Mouse (Mus musculus): ENCODE data around the gene Mrps24.

Gene Mrps24

GRCm38 (mm10) chr11:5715630-5716105, at the start of gene Mrps24:
Gene Mrps24, minus strand, starts transcription at chr11:5715680.
- DNase-seq (ENCODE audit: low read depth in 1 of 2, low spot score in 2 of 2) = no peak

GRCm38 (mm10) chr11:5762633-5762982, 47.1 kb upstream of the Mrps24 start:
- DNase-seq (ENCODE audit: low read depth in 1 of 2, low spot score in 2 of 2) = no peak

- peak; percentile 84 to 94 for DNase-seq (ENCODE audit: low read depth in 1 of 2, low spot score in 2 of 2)
Observed at GRCm38 (mm10) chr11:5761820-5762632, 46.5 kb upstream of the Mrps24 start, which contains the start of gene Urgcp. Gene Urgcp, minus strand, starts transcription at chr11:5762376.

DNA sequence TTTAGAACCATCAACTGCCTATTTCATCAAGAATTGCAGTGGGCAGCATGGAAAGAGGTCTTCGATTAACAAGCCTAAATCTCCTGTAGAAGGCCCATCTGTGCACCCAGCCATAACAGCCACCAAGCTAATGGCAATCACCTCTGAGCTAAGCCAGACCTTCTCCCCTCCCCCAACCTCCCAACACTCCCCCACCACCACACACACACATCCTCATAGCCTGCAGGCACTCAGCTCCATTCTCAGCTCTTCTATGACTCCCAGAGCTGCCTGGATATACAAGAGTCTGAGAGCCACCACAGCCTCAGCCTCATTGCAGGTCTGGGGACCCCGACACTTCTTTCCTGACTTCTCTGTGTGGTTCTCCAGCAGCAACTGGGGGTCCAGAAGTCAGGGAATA, 38.3 kb upstream of the Mrps24 start:
- no peak for DNase-seq (ENCODE audit: low read depth in 1 of 2, low spot score in 2 of 2)

GRCm38 (mm10) chr11:5744951-5745350, 29.5 kb upstream of the Mrps24 start:
- no peak for DNase-seq (ENCODE audit: low read depth in 1 of 2, low spot score in 2 of 2)

- DNase-seq (ENCODE audit: low read depth in 1 of 2, low spot score in 2 of 2) = no peak
Observed at GRCm38 (mm10) chr11:5742106-5742505, 26.6 kb upstream of the Mrps24 start.

- peak in 1 of 2 experiments; percentile 44 for DNase-seq (ENCODE audit: low read depth in 1 of 2, low spot score in 2 of 2)
Observed at GRCm38 (mm10) chr11:5740965-5741627, 25.6 kb upstream of the Mrps24 start.

- DNase-seq (ENCODE audit: low read depth in 1 of 2, low spot score in 2 of 2) = no peak
Observed at GRCm38 (mm10) chr11:5740599-5740964, 25.1 kb upstream of the Mrps24 start.

DNA sequence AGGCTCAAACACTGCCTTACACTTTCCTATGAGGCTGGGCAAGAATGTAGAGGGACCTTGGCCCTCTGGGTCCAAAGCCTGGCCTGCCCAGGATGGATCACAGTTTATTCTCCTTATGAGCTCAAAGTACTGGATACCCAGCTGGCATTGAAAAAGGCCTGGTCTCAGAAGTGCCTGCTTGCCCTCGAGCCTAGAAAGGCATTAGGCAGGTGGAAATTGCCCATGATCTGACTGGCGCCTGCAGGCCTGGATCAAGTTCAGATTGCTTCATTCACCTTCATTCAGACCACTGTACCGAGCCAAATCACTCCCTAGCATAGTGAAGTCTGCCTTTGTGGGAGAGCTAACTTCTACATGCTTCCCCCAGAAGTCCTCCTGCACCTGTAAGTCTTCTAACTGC, 24.4 kb upstream of the Mrps24 start:
- no peak for DNase-seq (ENCODE audit: low read depth in 1 of 2, low spot score in 2 of 2)

DNA sequence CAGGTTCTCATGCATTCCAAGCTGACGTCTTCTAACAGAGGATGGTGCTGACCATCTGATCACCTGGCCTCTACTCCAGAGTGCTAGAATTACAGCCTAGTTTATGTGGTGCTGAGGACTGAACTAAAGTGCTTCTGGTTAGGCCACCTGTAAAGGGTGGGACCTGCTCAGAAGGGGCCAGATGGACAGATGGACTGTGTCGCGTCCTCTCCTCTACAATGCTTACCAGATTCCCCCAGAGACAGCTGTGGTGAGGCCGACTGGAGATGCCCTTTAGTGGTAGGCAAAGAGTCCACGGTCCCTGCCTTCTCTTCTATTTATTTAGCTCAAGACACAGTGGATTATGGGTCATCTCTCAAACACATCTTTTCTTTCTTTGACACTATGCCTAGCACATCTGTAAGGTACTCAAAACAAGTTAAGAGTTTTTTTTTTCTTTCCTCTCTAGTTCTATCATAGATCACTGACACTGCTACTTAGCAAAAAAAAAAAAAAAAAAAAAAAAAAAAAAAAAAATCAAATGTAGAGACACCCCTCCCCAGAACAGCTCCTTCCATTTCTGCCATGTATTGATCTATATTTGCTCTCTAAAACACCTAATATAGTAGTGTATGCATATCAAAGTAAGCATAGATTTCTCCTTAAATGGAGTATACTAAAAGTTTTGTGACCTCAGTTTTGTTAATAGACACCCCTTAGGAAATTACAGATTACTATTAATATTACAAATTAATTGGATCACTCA, 23.6 kb upstream of the Mrps24 start:
- DNase-seq (ENCODE audit: low read depth in 1 of 2, low spot score in 2 of 2) = no peak

GRCm38 (mm10) chr11:5737137-5737536, 21.7 kb upstream of the Mrps24 start:
- DNase-seq (ENCODE audit: low read depth in 1 of 2, low spot score in 2 of 2) = no peak

DNA sequence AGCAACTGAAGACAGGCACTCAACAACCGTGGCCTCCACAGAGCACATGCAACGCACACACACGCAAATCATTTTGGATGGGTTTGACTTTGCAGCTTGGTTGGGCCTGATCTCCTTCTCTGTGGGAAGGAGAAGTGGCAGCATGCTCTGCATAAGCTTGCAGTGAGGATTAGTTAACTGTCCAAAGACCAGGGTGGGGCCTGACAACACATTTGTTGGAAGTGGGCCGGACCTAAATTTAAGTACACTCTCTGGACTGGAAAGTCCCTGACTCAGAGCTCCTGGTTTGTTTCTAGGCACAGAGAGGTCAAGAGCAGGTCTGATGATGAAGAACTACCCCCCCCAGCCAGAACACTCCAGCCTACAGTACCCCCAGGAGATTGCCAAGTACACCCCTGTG, 18.8 kb upstream of the Mrps24 start:
- no peak for DNase-seq (ENCODE audit: low read depth in 1 of 2, low spot score in 2 of 2)

DNA sequence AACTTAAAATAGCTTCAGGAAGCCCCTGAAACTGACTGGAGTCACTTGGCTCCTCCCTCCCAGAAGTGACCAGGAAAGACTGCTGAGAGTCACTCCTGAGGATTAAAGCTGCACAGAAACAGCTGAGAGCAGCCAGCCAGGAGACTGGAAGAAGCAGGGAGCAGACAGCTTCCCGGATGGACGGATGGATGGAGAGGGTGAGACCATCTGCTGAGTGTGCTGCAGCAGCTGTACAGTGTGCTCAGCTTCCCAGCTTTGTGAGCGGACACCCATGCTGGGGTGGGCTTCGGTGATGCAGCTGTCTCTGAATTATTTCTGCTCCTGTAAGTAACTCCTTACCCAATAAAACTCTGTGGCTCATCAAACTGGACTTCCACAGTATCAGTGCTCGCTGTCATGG, 16.9 kb upstream of the Mrps24 start:
- no peak for DNase-seq (ENCODE audit: low read depth in 1 of 2, low spot score in 2 of 2)

DNA sequence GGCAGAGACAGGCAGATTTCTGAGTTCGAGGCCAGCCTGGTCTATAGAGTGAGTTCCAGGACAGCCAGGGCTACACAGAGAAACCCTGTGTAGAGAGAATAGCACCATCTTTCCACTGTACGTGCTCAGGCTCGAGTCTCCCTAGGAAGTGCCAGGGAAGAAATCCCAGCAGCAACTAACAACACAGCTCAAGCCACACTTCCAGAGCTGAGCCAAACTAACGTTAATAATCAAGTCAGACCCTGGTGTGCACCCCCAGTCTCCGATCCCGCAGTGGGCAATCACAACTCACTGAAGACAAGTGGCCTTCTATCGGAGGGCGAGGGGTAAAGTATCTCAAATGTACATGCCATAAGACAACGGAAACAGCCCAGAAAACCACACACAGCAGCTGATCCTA, 14.1 kb upstream of the Mrps24 start:
- no peak for DNase-seq (ENCODE audit: low read depth in 1 of 2, low spot score in 2 of 2)

- no peak for DNase-seq (ENCODE audit: low read depth in 1 of 2, low spot score in 2 of 2)
Observed at GRCm38 (mm10) chr11:5718611-5719354, 3.3 kb upstream of the Mrps24 start.

- DNase-seq (ENCODE audit: low read depth in 1 of 2, low spot score in 2 of 2) = no peak
Observed at GRCm38 (mm10) chr11:5716938-5717705, 1.6 kb upstream of the Mrps24 start.

DNA sequence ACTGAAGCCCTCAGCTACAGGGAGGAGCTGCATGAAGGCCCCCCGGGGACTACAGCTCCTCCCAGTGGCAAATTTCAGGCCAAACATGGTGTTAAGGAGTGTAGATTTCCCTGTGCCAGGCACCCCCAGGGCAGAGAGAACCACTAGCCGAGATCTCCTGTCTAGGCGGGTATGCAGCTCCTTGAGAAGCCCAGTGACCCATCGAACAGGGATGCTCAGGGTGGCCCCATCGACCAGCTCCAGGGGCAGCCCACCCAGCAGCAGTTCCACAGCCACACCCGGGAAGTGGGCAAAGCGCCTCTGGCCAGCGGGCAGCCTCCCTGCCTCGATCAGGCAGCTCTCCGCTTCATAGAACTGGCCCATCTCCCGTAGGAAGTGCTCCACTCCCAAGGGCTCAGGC, 766 bp upstream of the Mrps24 start:
- no peak for DNase-seq (ENCODE audit: low read depth in 1 of 2, low spot score in 2 of 2)

DNA sequence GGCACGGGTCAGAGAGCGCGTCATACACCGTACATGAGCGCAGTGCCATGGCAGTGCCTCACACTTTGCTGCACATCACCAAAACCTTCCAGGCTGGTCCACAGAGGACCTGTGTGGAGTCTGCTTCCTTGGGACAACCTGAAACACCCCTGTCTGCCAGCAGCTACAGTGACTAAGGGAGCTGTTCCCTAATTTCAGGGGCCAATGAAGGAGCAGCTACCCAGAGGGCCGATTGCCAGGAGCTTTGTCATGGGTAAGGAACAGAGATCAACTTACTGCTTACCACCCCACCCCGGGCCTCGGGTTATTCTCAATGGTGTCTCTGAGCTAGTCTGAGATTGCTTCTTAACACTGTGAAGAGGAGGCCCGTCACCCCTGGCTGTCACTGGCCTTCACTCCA, 301 bp downstream of the Mrps24 start:
- no peak for DNase-seq (ENCODE audit: low read depth in 1 of 2, low spot score in 2 of 2)

DNA sequence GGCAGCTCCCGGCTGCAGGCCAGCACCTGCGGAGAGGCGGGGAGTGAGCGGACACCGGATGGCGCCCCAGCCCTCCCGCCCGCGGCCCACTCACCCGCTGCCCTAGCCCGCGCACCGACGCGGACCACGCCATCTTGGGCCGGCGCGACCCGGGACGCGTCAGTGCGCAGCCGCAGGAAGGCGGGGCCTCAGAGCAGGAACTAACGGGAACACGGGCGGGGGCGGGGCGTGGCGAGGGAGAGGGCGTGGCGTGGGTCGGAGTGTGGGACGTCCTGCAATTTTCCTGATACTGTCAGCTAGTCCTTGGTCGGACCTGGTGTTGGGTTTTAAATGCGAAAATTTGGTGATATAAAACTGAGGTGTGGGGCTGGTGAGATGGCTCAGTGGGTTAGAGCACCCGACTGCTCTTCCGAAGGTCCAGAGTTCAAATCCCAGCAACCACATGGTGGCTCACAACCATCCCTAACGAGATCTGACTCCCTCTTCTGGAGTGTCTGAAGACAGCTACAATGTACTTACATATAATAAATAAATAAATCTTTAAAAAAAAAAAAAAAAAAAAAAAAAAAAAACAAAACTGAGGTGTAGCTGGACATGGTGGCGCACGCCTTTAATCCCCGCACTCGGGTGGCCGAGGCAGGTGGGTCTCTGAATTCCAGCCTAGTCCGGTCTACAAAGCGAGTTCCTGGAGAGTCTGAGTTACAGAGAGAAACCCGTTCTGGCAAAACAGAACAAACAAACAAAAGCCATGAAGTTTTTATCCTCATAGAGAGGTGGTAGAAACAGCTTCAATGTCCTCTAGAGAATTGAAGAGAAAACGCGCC, 7.7 kb downstream of the Mrps24 start:
- DNase-seq (ENCODE audit: low read depth in 1 of 2, low spot score in 2 of 2) = peak; percentile 48 to 76

Measured in monocyte, adult 2 months (primary cell).